8 mouse cellular contexts compared by ENCODE assay signal in genomic region chr13:58012067-58012925, GRCm38 (mm10).
DNase-seq lines count a peak whose midpoint lies in the region; ATAC-seq and TF ChIP-seq lines count a peak whose summit lies in the region.

No protein-coding gene starts in this region.

- H3K9ac ChIP-seq in hindbrain, postnatal 0 days (replicated peaks; ENCODE audit: low read length), result no peak overlapping the region

- no peak overlapping the region for H3K27ac ChIP-seq in thymus, adult 2 months (ENCODE audit: control insufficient read depth, insufficient read depth, low read length)
- H3K27ac ChIP-seq in gastrocnemius, adult 2 months, result no peak overlapping the region; the same call in 1 of the 2 replicates
- no peak overlapping the region for H3K27ac ChIP-seq in hindbrain, postnatal 0 days

- 73% methylated on average over 14 of the region's 14 CpGs for WGBS in thymus, adult 2 months
- 59% methylated on average over 14 of the region's 14 CpGs for WGBS in hindbrain, postnatal 0 days

- H3K4me3 ChIP-seq in thymus, adult 2 months (ENCODE audit: control insufficient read depth, insufficient read depth, low read length), result no peak overlapping the region
- no peak overlapping the region for H3K4me3 ChIP-seq in gastrocnemius, adult 2 months
- H3K4me3 ChIP-seq in hindbrain, postnatal 0 days (ENCODE audit: low read length), result no peak overlapping the region

- TF ChIP-seq POLR2A in thymus, adult 2 months (IDR thresholded peaks at IDR 0.05; ENCODE audit: control insufficient read depth, extremely low read depth, insufficient read depth, low read length, poor library complexity), result no peak

- peak; percentile 80 for ATAC-seq in hindbrain, postnatal 0 days
- peak; percentile 58 for ATAC-seq in megakaryocyte-erythroid progenitor cell, adult 5-6 weeks (replicated peaks; ENCODE audit: low FRiP score, low TSS enrichment, poor library complexity, severe bottlenecking)

- no peak overlapping the region for H3K4me2 ChIP-seq in hindbrain, postnatal 0 days (ENCODE audit: low read depth, low read length)

- H3K36me3 ChIP-seq in thymus, adult 2 months (ENCODE audit: control insufficient read depth, insufficient read depth, low read length), result no peaks in the 10 kb centered on the region
- H3K36me3 ChIP-seq in hindbrain, postnatal 0 days (ENCODE audit: insufficient read depth, low read length), result no peaks in the 10 kb centered on the region; the same call in 1 of the 2 replicates
- no peaks in the 10 kb centered on the region for H3K36me3 ChIP-seq in splenic B cell, adult 2 months (ENCODE audit: control insufficient read depth, insufficient read depth, low read length, poor library complexity, severe bottlenecking)

- no peaks in the 10 kb centered on the region for H3K27me3 ChIP-seq in thymus, adult 2 months (ENCODE audit: control insufficient read depth, insufficient read depth, low read length)
- H3K27me3 ChIP-seq in hindbrain, postnatal 0 days (ENCODE audit: insufficient read depth, low read length), result no peaks in the 10 kb centered on the region
- no peaks in the 10 kb centered on the region for H3K27me3 ChIP-seq in splenic B cell, adult 2 months (ENCODE audit: control insufficient read depth, insufficient read depth, low read length, poor library complexity, severe bottlenecking)

- H3K4me1 ChIP-seq in thymus, adult 2 months (replicated peaks; ENCODE audit: control insufficient read depth, insufficient read depth, low read length), result no peaks in the 10 kb centered on the region
- H3K4me1 ChIP-seq in hindbrain, postnatal 0 days (ENCODE audit: insufficient read depth, low read length), result no peaks in the 10 kb centered on the region

- intact Hi-C loops in gastrocnemius, adult 2 months (cut with DNase I), result loop anchor here (2.0 to 10.0 kb wide), 4 partner anchors 101 to 263 kb away; partner anchors contain the start of genes Gkap1, Idnk and Klhl3

- H3K9me3 ChIP-seq in hindbrain, postnatal 0 days (ENCODE audit: low read length), result no peaks in the 10 kb centered on the region

- no peak for TF ChIP-seq CTCF in thymus, adult 2 months (IDR thresholded peaks at IDR 0.05; ENCODE audit: borderline replicate concordance, control insufficient read depth, extremely low read depth, insufficient read depth, low read length, poor library complexity)
- peak; percentile 88 for TF ChIP-seq CTCF in gastrocnemius, adult 2 months (IDR thresholded peaks at IDR 0.05)
- TF ChIP-seq CTCF in hindbrain, postnatal 0 days (IDR thresholded peaks at IDR 0.05; ENCODE audit: low read depth), result peak; percentile 93

- peak; percentile 39 for DNase-seq in thymus, adult 2 months
- no peak for DNase-seq in thymus, adult 18-20 months
- DNase-seq in cerebellum, postnatal 10 days, result peak; percentile 81 to 89
- DNase-seq in gastrocnemius, adult 2 months, result peak; percentile 39
- DNase-seq in hindbrain, postnatal 0 days (ENCODE audit: low spot score), result peak; percentile 89
- DNase-seq in layer of hippocampus, postnatal 36 days, result peak; percentile 39 to 45
- DNase-seq in splenic B cell, adult 2 months (ENCODE audit: low read depth, low spot score), result peak; percentile 53

Comparison
In these comparisons a context has a peak if more than half of its experiments do, and no peak if none do; other contexts are left out.
1. DNase-seq: peak in thymus, adult 2 months (single experiment), cerebellum, postnatal 10 days (2 of 2), gastrocnemius, adult 2 months (single experiment), hindbrain, postnatal 0 days (single experiment), layer of hippocampus, postnatal 36 days (2 of 2) and splenic B cell, adult 2 months (single experiment); none in thymus, adult 18-20 months (0 of 2).